Mouse (Mus musculus): ENCODE measurements at regions not wholly inside any gene's neighbourhood (a gene's known extent, or its start where the extent isn't known, plus 50 kb on each side); places are given as distances from the start of the nearest gene placed in this dataset.
"Not testable (repeated sequence)": the region's sequence is repeated elsewhere in the genome, so short reads cannot be mapped to it uniquely, and the experiment has no call there.

- H3K4me1 ChIP-seq (ENCODE audit: control insufficient read depth, insufficient read depth, low read length) = no peaks in the 10 kb centered on the region
- no peak overlapping the region for H3K4me3 ChIP-seq (replicated peaks; ENCODE audit: extremely low read depth, low read depth, low read length)
- TF ChIP-seq CTCF (IDR thresholded peaks at IDR 0.05; ENCODE audit: insufficient read depth, low read length) = no peak
- no peak for TF ChIP-seq POLR2A (IDR thresholded peaks at IDR 0.05; ENCODE audit: borderline replicate concordance, extremely low read depth, low read depth, low read length)
- 84% methylated on average over 9 of the region's 9 CpGs for WGBS
- DNase-seq = no peak
Measured at GRCm38 (mm10) chr14:52720640-52721039, 225.1 kb upstream of the Olfr1507 start.

- 76% methylated on average over 1 of the region's 1 CpGs for WGBS
Measured at GRCm38 (mm10) chr14:52700851-52701250, 205.3 kb upstream of the Olfr1507 start.

GRCm38 (mm10) chr14:52683636-52684035 lies 188.1 kb upstream of the Olfr1507 start:
- H3K4me1 ChIP-seq (ENCODE audit: control insufficient read depth, insufficient read depth, low read length); DNase-seq; H3K4me3 ChIP-seq (replicated peaks; ENCODE audit: extremely low read depth, low read depth, low read length): not testable (repeated sequence)
- whole genome bisulfite sequencing = no CpG with 5 or more reads among the region's 1 CpGs

More at GRCm38 (mm10) chr14:52700851-52701250, 205.3 kb upstream of the Olfr1507 start:
- H3K4me1 ChIP-seq (ENCODE audit: control insufficient read depth, insufficient read depth, low read length); H3K4me3 ChIP-seq (replicated peaks; ENCODE audit: extremely low read depth, low read depth, low read length); DNase-seq: not testable (repeated sequence)

- H3K4me3 ChIP-seq (replicated peaks; ENCODE audit: extremely low read depth, low read depth, low read length) = no peak overlapping the region
- no peaks in the 10 kb centered on the region for H3K4me1 ChIP-seq (ENCODE audit: control insufficient read depth, insufficient read depth, low read length)
- 46% methylated on average over 6 of the region's 6 CpGs for WGBS
- no peak for TF ChIP-seq POLR2A (IDR thresholded peaks at IDR 0.05; ENCODE audit: borderline replicate concordance, extremely low read depth, low read depth, low read length)
- no peak for TF ChIP-seq CTCF (IDR thresholded peaks at IDR 0.05; ENCODE audit: insufficient read depth, low read length)
- DNase-seq = no peak
Measured at GRCm38 (mm10) chr14:52654355-52654754, 158.8 kb upstream of the Olfr1507 start.

- Histone ChIP-seq H3K4me3 (replicated peaks; ENCODE audit: extremely low read depth, low read depth, low read length) (no peak overlapping the region), H3K4me1 (ENCODE audit: control insufficient read depth, insufficient read depth, low read length) (no peaks in the 10 kb centered on the region)
- TF ChIP-seq CTCF (IDR thresholded peaks at IDR 0.05; ENCODE audit: insufficient read depth, low read length) (no peak), POLR2A (IDR thresholded peaks at IDR 0.05; ENCODE audit: borderline replicate concordance, extremely low read depth, low read depth, low read length) (no peak)
- WGBS = 56% methylated on average over 2 of the region's 2 CpGs
- no peak for DNase-seq
Measured at GRCm38 (mm10) chr14:52638179-52638578, 142.6 kb upstream of the Olfr1507 start.

GRCm38 (mm10) chr14:52622184-52622583 lies 126.6 kb upstream of the Olfr1507 start:
- Histone ChIP-seq H3K4me1 (ENCODE audit: control insufficient read depth, insufficient read depth, low read length) (no peaks in the 10 kb centered on the region), H3K4me3 (replicated peaks; ENCODE audit: extremely low read depth, low read depth, low read length) (no peak overlapping the region)
- WGBS = 26% methylated on average over 4 of the region's 4 CpGs
- TF ChIP-seq CTCF (IDR thresholded peaks at IDR 0.05; ENCODE audit: insufficient read depth, low read length) (no peak), POLR2A (IDR thresholded peaks at IDR 0.05; ENCODE audit: borderline replicate concordance, extremely low read depth, low read depth, low read length) (no peak)
- DNase-seq = no peak

GRCm38 (mm10) chr14:52580319-52580718 lies 84.8 kb upstream of the Olfr1507 start:
- Histone ChIP-seq H3K4me1 (ENCODE audit: control insufficient read depth, insufficient read depth, low read length) (no peaks in the 10 kb centered on the region), H3K4me3 (replicated peaks; ENCODE audit: extremely low read depth, low read depth, low read length) (no peak overlapping the region)
- 41% methylated on average over 3 of the region's 3 CpGs for WGBS
- TF ChIP-seq POLR2A (IDR thresholded peaks at IDR 0.05; ENCODE audit: borderline replicate concordance, extremely low read depth, low read depth, low read length) (no peak), CTCF (IDR thresholded peaks at IDR 0.05; ENCODE audit: insufficient read depth, low read length) (no peak)
- DNase-seq = no peak

- Histone ChIP-seq H3K4me1 (ENCODE audit: control insufficient read depth, insufficient read depth, low read length) (no peaks in the 10 kb centered on the region), H3K4me3 (replicated peaks; ENCODE audit: extremely low read depth, low read depth, low read length) (no peak overlapping the region)
- WGBS = 67% methylated on average over 5 of the region's 5 CpGs
- no peak for TF ChIP-seq POLR2A (IDR thresholded peaks at IDR 0.05; ENCODE audit: borderline replicate concordance, extremely low read depth, low read depth, low read length)
- no peak for TF ChIP-seq CTCF (IDR thresholded peaks at IDR 0.05; ENCODE audit: insufficient read depth, low read length)
- no peak for DNase-seq
Measured at GRCm38 (mm10) chr14:52566920-52567319, 71.4 kb upstream of the Olfr1507 start.

- 37% methylated on average over 4 of the region's 4 CpGs for WGBS
- Histone ChIP-seq H3K4me1 (ENCODE audit: control insufficient read depth, insufficient read depth, low read length) (no peaks in the 10 kb centered on the region), H3K4me3 (replicated peaks; ENCODE audit: extremely low read depth, low read depth, low read length) (no peak overlapping the region)
- no peak for DNase-seq
- TF ChIP-seq CTCF (IDR thresholded peaks at IDR 0.05; ENCODE audit: insufficient read depth, low read length) = no peak
- no peak for TF ChIP-seq POLR2A (IDR thresholded peaks at IDR 0.05; ENCODE audit: borderline replicate concordance, extremely low read depth, low read depth, low read length)
Measured at GRCm38 (mm10) chr14:52565606-52566005, 70.1 kb upstream of the Olfr1507 start.

- not testable (repeated sequence) for DNase-seq; H3K4me3 ChIP-seq (replicated peaks; ENCODE audit: extremely low read depth, low read depth, low read length); H3K4me1 ChIP-seq (ENCODE audit: control insufficient read depth, insufficient read depth, low read length)
- WGBS = 94% methylated on average over 13 of the region's 13 CpGs
Measured at GRCm38 (mm10) chr14:52556340-52556739, 60.8 kb upstream of the Olfr1507 start.

- DNase-seq = no peak
- no peak for TF ChIP-seq POLR2A (IDR thresholded peaks at IDR 0.05; ENCODE audit: borderline replicate concordance, extremely low read depth, low read depth, low read length)
- no peak for TF ChIP-seq CTCF (IDR thresholded peaks at IDR 0.05; ENCODE audit: insufficient read depth, low read length)
- Histone ChIP-seq H3K4me1 (ENCODE audit: control insufficient read depth, insufficient read depth, low read length) (no peaks in the 10 kb centered on the region), H3K4me3 (replicated peaks; ENCODE audit: extremely low read depth, low read depth, low read length) (no peak overlapping the region)
Measured at GRCm38 (mm10) chr14:52553399-52553798, 57.9 kb upstream of the Olfr1507 start.
